Comparison of ENCODE assay signal across 8 mouse cellular contexts in the genomic region with DNA sequence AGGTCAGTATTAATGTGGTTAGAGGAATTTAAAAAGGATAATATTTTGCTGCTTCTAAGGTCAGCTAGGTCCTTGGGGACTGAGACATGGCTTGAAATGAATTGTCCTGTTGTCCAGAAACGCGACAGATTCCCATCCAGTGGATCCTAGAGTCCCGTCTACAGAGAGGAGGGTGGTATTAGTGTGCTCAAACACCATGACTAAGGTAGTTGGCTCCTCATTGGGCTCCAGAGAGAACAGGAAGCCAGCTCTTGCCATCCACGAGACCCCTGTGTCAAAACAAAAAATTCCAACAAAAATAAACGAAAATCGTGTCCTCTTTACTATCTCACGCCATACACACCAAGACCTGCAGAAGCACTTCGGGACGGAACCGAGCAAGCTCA. TPM values are rescaled to one million over a fixed set of nuclear protein-coding genes. Genes with fewer than 3 reads are reported as not detected.
DNase-seq lines count a peak whose midpoint lies in the region; ATAC-seq and TF ChIP-seq lines count a peak whose summit lies in the region.

No protein-coding gene starts in this region.

- peaks cover 5% of the 10 kb centered on the region; the same call in 1 of the 2 replicates for H3K9me3 ChIP-seq in erythroblast, embryonic 14.5 days (ENCODE audit: control insufficient read depth, low read length)
- no peaks in the 10 kb centered on the region for H3K9me3 ChIP-seq in limb, embryonic 14.5 days (ENCODE audit: control insufficient read depth, low read length)

- no peak for TF ChIP-seq CTCF in gastrocnemius, adult 2 months (IDR thresholded peaks at IDR 0.05)
- no peak for TF ChIP-seq CTCF in C2C12 (IDR thresholded peaks at IDR 0.05; ENCODE audit: control insufficient read depth, insufficient read depth, insufficient read length)
- TF ChIP-seq CTCF in small intestine, adult 2 months (IDR thresholded peaks at IDR 0.05; ENCODE audit: extremely low read depth, insufficient read length, insufficient replicate concordance, low read depth, low read length), result no peak

- H3K9ac ChIP-seq in limb, embryonic 14.5 days (ENCODE audit: low read depth, low read length, severe bottlenecking), result peak overlapping the region; percentile 97

- H3ac ChIP-seq in C2C12 (ENCODE audit: control insufficient read depth, insufficient read length, low read depth), result peak overlapping the region; percentile 94

- 2% methylated on average over 10 of the region's 10 CpGs for WGBS in limb, embryonic 14.5 days
- under 1% methylated on average over 10 of the region's 10 CpGs for WGBS in small intestine, adult 2 months

- H3K4me1 ChIP-seq in erythroblast, embryonic 14.5 days (ENCODE audit: control insufficient read depth), result peaks cover 35% of the 10 kb centered on the region
- peaks cover 13% of the 10 kb centered on the region for H3K4me1 ChIP-seq in limb, embryonic 14.5 days (ENCODE audit: control insufficient read depth, insufficient read depth, low read length)
- peaks cover 16% of the 10 kb centered on the region; the same call in 1 of the 2 replicates for H3K4me1 ChIP-seq in small intestine, adult 2 months (ENCODE audit: control insufficient read depth, insufficient read depth, insufficient read length, low read length)

- H3K4me2 ChIP-seq in limb, embryonic 14.5 days (replicated peaks; ENCODE audit: low read depth, low read length, severe bottlenecking), result peak overlapping the region; percentile 73

- peak overlapping the region; percentile 94 for H3K27ac ChIP-seq in gastrocnemius, adult 2 months
- H3K27ac ChIP-seq in limb, embryonic 14.5 days (replicated peaks; ENCODE audit: low read depth, low read length), result peak overlapping the region; percentile 75
- peak overlapping the region; percentile 68; the same call in 1 of the 2 replicates for H3K27ac ChIP-seq in small intestine, adult 2 months (ENCODE audit: insufficient read depth, low read depth, low read length)

- peaks cover 19% of the 10 kb centered on the region for H3K36me3 ChIP-seq in C2C12 (ENCODE audit: control insufficient read depth, insufficient read depth)
- peaks cover 30% of the 10 kb centered on the region for H3K36me3 ChIP-seq in erythroblast, embryonic 14.5 days (ENCODE audit: control insufficient read depth)
- peaks cover 10% of the 10 kb centered on the region for H3K36me3 ChIP-seq in limb, embryonic 14.5 days (ENCODE audit: control insufficient read depth, insufficient read depth, low read length)
- H3K36me3 ChIP-seq in small intestine, adult 2 months (ENCODE audit: control insufficient read depth, insufficient read depth, low read length), result no peaks in the 10 kb centered on the region

- DNase-seq in gastrocnemius, adult 2 months, result no peak
- DNase-seq in gastrocnemius, postnatal 36 days, result no peak
- DNase-seq in limb, embryonic 14.5 days (ENCODE audit: low spot score), result peak; percentile 15
- no peak for DNase-seq in frontal cortex, postnatal 10 days (ENCODE audit: low spot score in 2 of 2)
- no peak for DNase-seq in layer of hippocampus, adult 11-12 months (ENCODE audit: low spot score)

- H3K79me2 ChIP-seq in C2C12 (ENCODE audit: control insufficient read depth, insufficient read depth), result peaks cover 47% of the 10 kb centered on the region

- H3K27me3 ChIP-seq in C2C12 (ENCODE audit: control insufficient read depth, insufficient read depth, insufficient read length), result no peaks in the 10 kb centered on the region
- no peaks in the 10 kb centered on the region for H3K27me3 ChIP-seq in erythroblast, embryonic 14.5 days (ENCODE audit: control insufficient read depth)
- no peaks in the 10 kb centered on the region for H3K27me3 ChIP-seq in limb, embryonic 14.5 days (ENCODE audit: control insufficient read depth, insufficient read depth, low read length)
- H3K27me3 ChIP-seq in small intestine, adult 2 months (ENCODE audit: control insufficient read depth, insufficient read depth, low read length), result no peaks in the 10 kb centered on the region

- peak overlapping the region; percentile 100 for H3K4me3 ChIP-seq in gastrocnemius, adult 2 months
- H3K4me3 ChIP-seq in C2C12 (ENCODE audit: insufficient read depth, poor library complexity, severe bottlenecking), result peak overlapping the region; percentile 96
- peak overlapping the region; percentile 95 for H3K4me3 ChIP-seq in erythroblast, embryonic 14.5 days (replicated peaks)
- peak overlapping the region; percentile 100 for H3K4me3 ChIP-seq in limb, embryonic 14.5 days (replicated peaks; ENCODE audit: low read length)
- H3K4me3 ChIP-seq in small intestine, adult 2 months (ENCODE audit: low read depth, low read length), result peak overlapping the region; percentile 93

- peak; percentile 28 for ATAC-seq in limb, embryonic 14.5 days (ENCODE audit: low FRiP score, low read depth)

- intact Hi-C loops in gastrocnemius, adult 2 months (cut with DNase I), result no loop called here
- intact Hi-C loops in gastrocnemius, postnatal 36 days (cut with DNase I), result loop anchor here (5.0 kb wide), 1 partner anchor 49 kb away; a partner anchor contains a TSS

- peaks cover 40% of the 10 kb centered on the region for H3K79me3 ChIP-seq in C2C12 (ENCODE audit: low read depth)

- no peak for TF ChIP-seq POLR2A in limb, embryonic 14.5 days (IDR thresholded peaks at IDR 0.05; ENCODE audit: borderline replicate concordance, extremely low read depth, insufficient read depth, insufficient read length)
- no peak for TF ChIP-seq POLR2A in small intestine, adult 2 months (IDR thresholded peaks at IDR 0.05; ENCODE audit: low read depth, low read length)

TF ChIP-seq in C2C12, 6 proteins besides CTCF, POLR2A, EP300 and RAD21:
- no peak for TF ChIP-seq MYOD1 (IDR thresholded peaks at IDR 0.05; ENCODE audit: control insufficient read depth, insufficient read length, low read depth)
- no peak for TF ChIP-seq CEBPB (IDR thresholded peaks at IDR 0.05; ENCODE audit: low read depth)
- TF ChIP-seq MAX (IDR thresholded peaks at IDR 0.05), result no peak
- TF ChIP-seq USF1 (IDR thresholded peaks at IDR 0.05; ENCODE audit: low read depth), result no peak
- TF ChIP-seq MYOG (IDR thresholded peaks at IDR 0.05; ENCODE audit: control insufficient read depth, extremely low read depth, insufficient read length), result no peak
- TF ChIP-seq FOSL1 (IDR thresholded peaks at IDR 0.05; ENCODE audit: insufficient read depth, low read length, poor library complexity, severe bottlenecking), result no peak
TF ChIP-seq in C2C12: peak in this region for 0.

RNA-seq across cellular contexts. Expression of a gene that starts 4.9 kb away (rescaled TPM):
- total RNA-seq in gastrocnemius, adult 2 months (2021), result 10 to 100 TPM; 42.9 to 46.7 TPM
- 10 to 100 TPM; 30.9 to 43.7 TPM for total RNA-seq in gastrocnemius, postnatal 36 days (2021)
- 26.9 TPM for polyA plus RNA-seq in C2C12 (2012; fragmentation: generic; extraction: Trizol)
- 6.8 and 7.8 TPM in 2 replicates for polyA plus RNA-seq in erythroblast, embryonic 14.5 days (2012)
- 36.1 and 41.1 TPM in 2 replicates for polyA plus RNA-seq in limb, embryonic 14.5 days (2012; rRNA removed)
- polyA plus RNA-seq in limb, embryonic 14.5 days (2014; fragmentation: Nextera tagmentation; extraction: Ambion mirVana), result 42.2 and 49.6 TPM in 2 replicates
- 18.7 and 23.6 TPM in 2 replicates for polyA plus RNA-seq in small intestine, adult 2 months (2012; rRNA removed)

RNA-seq across cellular contexts. Expression of a gene that starts 33.6 kb away (rescaled TPM):
- 10 to 100 TPM; 27.5 to 34.5 TPM for total RNA-seq in gastrocnemius, adult 2 months (2021)
- total RNA-seq in gastrocnemius, postnatal 36 days (2021), result 10 to 100 TPM; 24.1 to 24.6 TPM
- 43.2 TPM for polyA plus RNA-seq in C2C12 (2012; fragmentation: generic; extraction: Trizol)
- polyA plus RNA-seq in erythroblast, embryonic 14.5 days (2012), result 3.2 and 4.0 TPM in 2 replicates
- polyA plus RNA-seq in limb, embryonic 14.5 days (2012; rRNA removed), result 31.3 and 51.9 TPM in 2 replicates
- 48.2 and 50.8 TPM in 2 replicates for polyA plus RNA-seq in limb, embryonic 14.5 days (2014; fragmentation: Nextera tagmentation; extraction: Ambion mirVana)
- 13.0 and 24.2 TPM in 2 replicates for polyA plus RNA-seq in small intestine, adult 2 months (2012; rRNA removed)

RNA-seq across cellular contexts. Expression of a gene that starts 33.7 kb away (rescaled TPM):
- total RNA-seq in gastrocnemius, adult 2 months (2021), result 1 to 10 TPM; 9.5 TPM
- total RNA-seq in gastrocnemius, postnatal 36 days (2021), result 10 to 100 TPM in 1 of 2 experiments, 1 to 10 TPM in 1; 9.6 to 10.3 TPM
- polyA plus RNA-seq in C2C12 (2012; fragmentation: generic; extraction: Trizol), result 24.2 TPM
- 0.36 and 0.39 TPM in 2 replicates for polyA plus RNA-seq in erythroblast, embryonic 14.5 days (2012)
- 14.7 and 15.3 TPM in 2 replicates for polyA plus RNA-seq in limb, embryonic 14.5 days (2012; rRNA removed)
- polyA plus RNA-seq in limb, embryonic 14.5 days (2014; fragmentation: Nextera tagmentation; extraction: Ambion mirVana), result 25.3 and 29.0 TPM in 2 replicates
- 5.7 and 5.8 TPM in 2 replicates for polyA plus RNA-seq in small intestine, adult 2 months (2012; rRNA removed)

RNA-seq across cellular contexts. Expression of a gene that starts 50.2 kb away (rescaled TPM):
- 100 to 1,000 TPM in 1 of 2 experiments, 10 to 100 TPM in 1; 90.5 to 140 TPM for total RNA-seq in gastrocnemius, adult 2 months (2021)
- total RNA-seq in gastrocnemius, postnatal 36 days (2021), result 10 to 100 TPM; 67.7 to 81.8 TPM
- polyA plus RNA-seq in C2C12 (2012; fragmentation: generic; extraction: Trizol), result 14.3 TPM
- polyA plus RNA-seq in erythroblast, embryonic 14.5 days (2012), result 4.2 and 4.7 TPM in 2 replicates
- 20.2 and 21.7 TPM in 2 replicates for polyA plus RNA-seq in limb, embryonic 14.5 days (2012; rRNA removed)
- 19.4 and 24.2 TPM in 2 replicates for polyA plus RNA-seq in limb, embryonic 14.5 days (2014; fragmentation: Nextera tagmentation; extraction: Ambion mirVana)
- 7.6 and 11.5 TPM in 2 replicates for polyA plus RNA-seq in small intestine, adult 2 months (2012; rRNA removed)
